Mouse (Mus musculus) gastrocnemius, postnatal 25 days (tissue): ENCODE data around the gene Dusp15. TPM values are rescaled to one million over a fixed set of nuclear protein-coding genes. Genes with fewer than 3 reads are reported as not detected.

Experiments
- DNase-seq: peaks from one replicate; pipeline ENCODE4 v3.0.0; 2022
- long read RNA-seq, 2 experiments: library from polyadenylated mRNA; stranded (forward); transcript quantifications; one replicate each; pipeline ENCODE4 v2.0.0; 2021
- total RNA-seq, 2 experiments: library from RNA; stranded (reverse); gene quantifications; 1 replicate in 1 of 2; 2 replicates in 1 of 2; pipeline ENCODE4 v1.2.3; 2021

Dusp15 gene
- 1 to 10 TPM; 1.1 to 1.5 TPM for total RNA-seq
- long read RNA-seq, experiment 1, result 0 reads
- long read RNA-seq, experiment 2, partial matches to known transcripts, result 1 of 1 reads
- long read RNA-seq, experiment 2, other reads (novel, unspliced or antisense), result 0 of 1 reads

DNA sequence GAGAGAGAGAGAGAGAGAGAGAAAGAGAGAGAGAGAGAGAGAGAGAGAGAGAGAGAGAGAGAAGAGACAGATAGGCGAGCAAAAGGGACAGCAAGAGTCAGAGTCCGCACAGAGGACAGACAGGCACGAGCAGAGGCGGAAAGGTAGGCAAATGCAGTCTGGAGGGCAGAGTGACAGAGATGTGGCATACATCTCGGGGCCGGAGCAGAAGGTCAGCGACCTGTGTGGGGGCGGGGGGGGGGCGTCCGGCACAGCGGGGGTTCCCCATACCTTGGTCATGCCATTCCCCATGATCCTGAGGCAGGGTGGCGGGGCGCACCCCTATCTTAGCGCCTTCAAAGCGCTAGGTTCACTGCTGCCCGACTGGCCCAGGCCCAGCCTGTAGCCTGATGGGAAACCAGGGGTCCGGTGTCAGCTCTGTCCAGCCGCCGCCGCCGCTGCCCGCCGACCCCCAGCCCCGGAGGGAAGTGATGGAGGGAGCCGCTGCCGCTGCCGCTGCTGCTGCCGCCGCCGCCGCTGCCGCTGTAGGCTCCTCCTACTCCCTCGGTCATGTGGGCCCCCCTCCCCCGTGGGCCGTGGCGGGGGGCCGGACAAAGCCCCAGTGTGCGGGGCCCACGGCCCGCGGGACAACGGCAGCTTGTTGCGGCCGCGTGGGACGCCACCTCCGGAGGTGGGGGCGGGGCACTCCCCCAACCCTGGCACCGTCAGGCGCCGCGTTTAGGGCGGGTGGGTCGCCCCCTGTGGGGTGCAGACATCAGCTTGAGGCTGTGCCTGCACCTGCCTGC lies at the start of gene Dusp15:
Gene Dusp15 (minus strand): TSS at position 634 of the 785 bp plus-strand sequence.
- DNase-seq, result no peak

DNA sequence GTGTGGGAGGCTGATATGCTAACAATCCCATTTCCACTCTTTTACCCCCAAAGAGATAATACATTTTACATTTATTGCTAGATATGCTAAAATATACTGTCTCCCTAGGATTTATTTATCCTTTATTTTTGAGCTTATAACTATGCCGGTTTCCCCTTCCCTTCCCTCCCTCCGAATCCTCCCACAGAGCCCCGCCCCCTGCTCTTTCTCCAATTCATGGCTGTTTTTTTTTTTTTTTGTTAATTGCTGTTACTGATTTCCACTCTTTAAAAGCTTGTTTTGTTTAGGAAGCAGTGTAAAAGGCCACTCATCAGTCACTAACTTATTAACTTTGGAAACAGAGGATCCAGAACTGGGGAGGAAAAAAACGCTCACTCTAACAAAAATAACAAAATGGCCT lies 45.5 kb upstream of the Dusp15 start:
- DNase-seq, result no peak

DNA sequence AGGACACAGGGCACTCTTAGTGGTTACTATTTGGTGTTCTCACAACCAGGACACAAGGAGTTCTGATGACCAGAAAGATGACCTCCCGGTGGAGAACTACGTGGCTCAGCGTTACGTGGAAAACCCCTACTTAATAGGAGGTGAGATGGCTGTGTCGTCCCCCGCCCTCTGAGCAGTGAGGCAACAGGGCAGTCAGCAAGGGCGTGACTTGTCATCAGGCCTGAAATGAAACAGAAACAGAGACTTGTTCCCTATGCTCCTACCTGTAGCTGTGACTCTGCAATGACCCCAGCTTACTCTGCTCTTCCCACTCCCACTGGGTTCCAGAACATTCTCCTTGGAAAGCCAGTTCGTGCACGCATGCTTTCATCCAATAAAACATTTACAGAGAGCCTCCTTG lies 40.0 kb upstream of the Dusp15 start:
- DNase-seq, result no peak

DNA sequence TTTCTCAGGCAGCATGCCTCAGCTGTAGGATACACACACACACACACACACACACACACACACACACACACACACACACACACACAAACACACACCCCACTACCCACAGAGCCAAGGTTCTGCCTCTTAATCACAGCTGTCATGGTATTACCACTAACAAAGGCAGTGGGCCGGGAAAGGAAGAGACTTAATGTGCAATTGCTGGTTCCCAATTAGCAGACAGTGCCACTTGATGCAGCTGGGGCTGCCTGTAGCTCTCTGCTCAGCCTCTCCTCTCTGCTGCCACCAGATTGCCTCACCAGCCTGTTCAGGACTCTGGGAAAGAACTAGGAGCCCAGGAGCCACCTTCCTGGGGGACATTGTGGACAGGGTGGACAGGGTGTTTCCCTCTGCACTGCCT lies 34.1 kb upstream of the Dusp15 start:
- no peak for DNase-seq

DNA sequence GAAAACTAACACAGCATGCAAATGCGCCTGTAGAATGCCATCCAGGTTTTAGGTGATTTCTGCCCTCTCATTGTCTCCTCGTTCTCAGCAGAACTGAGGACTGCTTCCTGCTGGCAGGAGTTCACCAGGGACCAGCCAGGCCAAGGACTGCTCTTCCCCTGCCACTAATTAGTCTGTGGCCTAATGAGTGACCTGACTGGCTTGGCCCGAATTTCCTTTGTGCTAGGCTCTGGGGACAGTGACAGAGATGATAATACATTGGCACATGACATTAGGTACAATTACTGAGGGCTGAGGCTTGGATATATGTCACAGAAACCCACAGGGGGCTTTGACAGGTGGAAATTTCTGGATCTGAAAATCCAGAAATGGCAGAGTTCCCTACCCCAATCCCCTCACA lies 25.5 kb upstream of the Dusp15 start:
- no peak for DNase-seq

DNA sequence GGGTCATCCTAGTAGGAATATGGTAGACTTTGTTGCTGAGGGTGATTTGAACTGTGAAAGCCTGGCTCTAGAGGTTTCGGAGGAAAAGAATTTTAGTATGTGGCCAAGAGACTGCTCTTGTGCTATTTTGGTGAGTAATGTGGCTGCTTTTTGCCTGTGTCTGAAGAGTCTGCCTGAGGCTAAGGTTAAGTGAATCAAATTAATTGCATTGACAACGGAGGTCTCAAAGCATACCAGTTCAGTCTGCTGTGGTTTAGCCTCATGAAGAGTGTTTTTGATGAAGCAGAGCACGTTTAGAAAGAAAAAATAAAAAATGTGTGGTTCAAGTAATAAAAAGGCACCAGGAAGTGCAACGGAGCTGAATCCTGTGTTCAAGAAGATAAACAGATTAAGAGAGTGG lies 14.1 kb upstream of the Dusp15 start:
- DNase-seq, result no peak

DNA sequence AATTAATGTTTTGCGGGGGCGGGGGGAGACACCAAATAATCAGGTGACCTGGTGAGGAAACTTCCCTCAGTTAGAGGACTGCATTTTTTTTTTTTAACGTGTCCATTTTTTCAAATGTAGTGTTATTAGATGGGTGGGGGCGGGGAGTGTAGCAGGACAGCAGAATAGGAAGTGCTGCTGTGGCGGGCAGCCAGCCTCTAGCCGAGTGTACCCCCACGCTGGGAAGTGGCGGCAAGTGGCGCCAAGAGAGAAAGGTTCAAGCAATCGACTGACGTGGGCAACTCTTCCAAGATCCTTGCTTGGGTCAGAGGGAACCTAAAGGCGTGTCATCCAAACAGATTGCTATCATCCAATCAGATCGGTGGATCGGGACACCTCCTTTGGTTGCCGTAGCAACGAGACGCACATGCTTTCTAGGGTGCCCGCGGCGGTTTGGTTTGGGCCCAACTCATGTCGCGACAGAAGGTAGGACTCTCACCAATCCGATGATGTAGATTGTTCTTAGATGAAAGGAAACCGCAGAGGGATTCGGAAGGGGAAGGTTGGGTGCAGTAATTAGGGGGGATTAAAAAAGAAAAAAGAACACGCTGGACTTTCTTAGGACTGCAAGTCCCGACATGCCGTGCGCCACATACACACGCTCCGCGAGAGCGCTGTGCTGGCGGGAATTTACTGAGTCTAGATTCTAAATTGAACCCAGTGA lies 10.7 kb upstream of the Dusp15 start, which contains the start of gene Ttll9:
Gene Ttll9 (plus strand): TSS at position 395 of the 703 bp plus-strand sequence.
- peak; percentile 56 for DNase-seq

DNA sequence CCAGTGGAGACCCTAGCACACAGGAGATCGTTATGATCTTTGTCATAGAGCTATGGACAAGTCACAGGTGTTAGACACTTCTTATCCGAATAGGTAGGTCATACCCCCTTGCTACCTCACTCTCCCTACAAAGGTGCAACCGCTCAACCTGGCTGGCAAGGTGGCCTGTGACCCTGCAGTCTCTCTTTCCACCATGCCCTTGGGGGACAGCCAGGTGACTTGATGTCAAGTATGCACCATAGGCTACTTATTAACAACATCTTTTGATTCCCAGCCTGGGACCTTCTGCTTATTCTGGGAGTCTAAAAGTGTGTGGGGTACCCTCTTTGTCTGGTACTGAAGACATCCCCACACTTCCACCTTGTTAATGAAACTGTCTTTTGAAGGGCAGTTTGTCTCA lies 6.6 kb upstream of the Dusp15 start:
- DNase-seq, result no peak

DNA sequence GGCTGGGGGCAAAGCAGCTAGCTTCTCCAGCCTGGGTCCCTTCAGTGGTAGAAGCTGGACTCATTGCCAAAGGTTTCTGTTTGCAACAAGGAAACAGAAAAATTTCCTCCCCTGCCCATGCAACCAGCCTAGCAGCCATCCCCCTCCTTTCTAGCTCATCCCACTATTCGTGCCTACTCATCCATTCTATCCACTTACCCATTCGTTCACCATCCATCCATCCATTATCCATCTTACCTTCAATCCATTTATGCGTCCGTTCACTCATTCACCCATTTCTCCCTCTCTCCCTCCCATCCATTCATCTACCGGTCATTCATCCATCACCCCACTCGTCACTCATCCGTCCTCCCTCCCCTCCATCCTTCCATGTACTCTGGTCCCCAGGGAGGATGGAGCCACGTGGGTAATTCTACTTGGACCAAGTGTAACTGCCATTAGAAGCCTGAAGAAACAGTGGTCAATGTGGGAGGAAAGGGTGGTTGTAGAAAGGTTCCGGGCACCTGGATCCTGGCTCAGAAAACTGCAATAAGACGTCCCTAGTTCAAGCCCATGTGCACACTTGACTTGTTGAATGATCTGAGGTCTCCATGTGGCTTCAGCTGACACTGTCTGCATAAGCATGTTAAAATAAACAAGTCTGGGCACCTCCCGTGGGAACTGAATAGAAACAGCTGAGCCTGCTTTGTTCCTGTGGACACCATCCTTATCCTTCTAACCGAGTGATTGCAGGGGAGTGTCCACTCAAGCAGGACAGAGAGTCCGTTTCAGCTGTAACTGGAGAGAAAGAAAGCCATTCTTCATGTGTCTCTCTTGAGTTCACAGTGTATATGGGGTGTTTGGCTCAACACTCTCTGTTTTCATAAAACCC lies 587 bp upstream of the Dusp15 start:
- no peak for DNase-seq

DNA sequence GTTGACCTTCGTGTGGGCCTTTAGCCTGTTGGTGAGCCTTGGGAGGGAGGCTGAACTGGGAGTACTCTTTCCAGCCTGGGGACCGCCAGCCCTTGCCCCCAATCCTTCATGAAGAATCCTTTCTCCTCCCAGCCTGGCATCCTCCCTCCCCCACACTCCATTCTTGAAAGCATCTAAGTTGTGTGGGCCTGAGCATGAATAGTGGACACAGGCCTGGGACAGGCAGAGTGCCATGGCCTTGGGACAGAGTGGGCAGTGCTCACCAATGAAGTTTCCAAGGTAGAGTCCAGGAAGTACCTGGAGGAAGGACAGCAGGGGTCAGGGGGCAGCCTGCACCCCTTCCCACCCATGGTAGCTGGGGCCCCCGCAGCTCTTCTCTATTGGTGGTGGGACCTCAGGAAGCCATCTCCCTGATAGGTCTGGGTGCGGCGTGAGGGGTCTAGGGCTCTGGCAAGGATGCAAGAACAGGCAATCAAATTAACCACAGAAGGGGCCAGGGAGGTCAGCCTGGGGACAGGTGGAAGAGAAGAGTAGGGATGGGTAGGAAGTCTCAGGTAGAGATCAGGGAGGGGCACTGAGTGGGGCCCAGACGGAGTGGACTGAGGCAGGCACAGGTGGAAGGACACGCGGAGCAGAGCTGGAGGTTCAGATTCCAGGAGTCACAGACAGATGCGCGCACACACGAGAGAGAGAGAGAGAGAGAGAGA lies 987 bp downstream of the Dusp15 start:
- no peak for DNase-seq

DNA sequence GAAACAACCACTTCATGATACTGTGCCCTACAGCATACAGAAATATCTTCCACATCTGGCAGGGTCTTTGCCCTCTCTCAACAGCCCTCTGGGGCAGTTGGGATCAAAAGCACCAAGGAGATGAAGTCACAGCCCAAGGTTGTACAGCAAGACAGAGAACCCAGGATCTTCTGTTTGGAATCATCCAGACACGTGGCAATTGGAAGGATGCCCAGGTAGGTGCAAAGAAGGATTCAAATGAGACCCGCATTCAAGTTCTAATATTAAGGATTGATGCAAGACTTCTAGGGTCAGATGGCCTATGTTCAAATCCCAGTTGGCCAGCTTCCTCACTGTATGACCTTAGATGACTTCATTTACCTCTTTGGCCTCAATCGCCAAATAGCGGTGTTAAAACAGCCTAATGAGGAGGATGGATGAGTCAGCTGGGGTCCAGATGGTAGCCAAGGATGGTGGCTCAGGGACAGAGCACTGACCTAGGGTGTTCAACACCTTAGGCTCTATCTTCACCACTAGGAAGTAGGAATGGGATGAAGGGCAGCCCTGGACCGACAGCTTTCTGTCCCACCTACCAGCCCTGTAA lies 3.0 kb downstream of the Dusp15 start:
- no peak for DNase-seq

DNA sequence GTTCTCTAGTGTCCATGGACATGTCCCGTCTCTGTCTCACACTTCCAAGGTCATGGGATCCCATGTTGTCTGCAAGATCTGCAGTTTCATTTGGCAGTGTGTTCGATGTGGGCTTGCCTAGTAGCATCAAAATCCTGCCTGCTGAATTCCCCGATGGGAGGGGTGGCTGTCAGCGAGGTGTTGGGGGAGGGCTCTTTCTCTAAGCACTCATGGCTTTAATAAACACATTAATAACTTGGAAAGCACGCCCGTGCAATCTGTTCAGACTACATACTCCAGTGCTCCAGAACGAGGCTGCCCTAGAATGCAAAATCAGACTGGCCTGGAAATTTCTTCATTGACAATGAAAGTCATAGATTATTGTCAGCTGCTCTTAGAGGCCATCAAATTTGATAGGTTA lies 4.4 kb downstream of the Dusp15 start:
- DNase-seq, result no peak

DNA sequence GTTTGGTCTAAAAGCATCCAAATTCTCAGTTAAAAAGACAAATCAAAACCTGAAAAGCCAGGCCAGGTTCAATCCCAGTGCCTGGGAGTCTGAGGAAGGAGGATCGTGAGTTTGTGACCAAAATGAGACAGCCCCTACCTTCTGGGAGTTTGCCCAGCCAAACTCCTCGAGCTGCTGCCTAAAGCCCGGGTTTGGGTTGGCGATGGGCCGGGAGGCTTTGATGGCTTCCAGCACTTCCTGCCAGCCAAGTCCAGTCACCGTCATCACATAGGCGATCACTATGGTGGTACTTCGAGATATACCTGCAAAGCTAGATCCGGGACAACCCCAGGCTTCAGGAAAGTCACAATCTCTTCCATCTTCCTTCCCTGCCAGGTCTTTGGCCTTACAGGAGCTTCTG lies 7.5 kb downstream of the Dusp15 start:
- DNase-seq, result no peak

DNA sequence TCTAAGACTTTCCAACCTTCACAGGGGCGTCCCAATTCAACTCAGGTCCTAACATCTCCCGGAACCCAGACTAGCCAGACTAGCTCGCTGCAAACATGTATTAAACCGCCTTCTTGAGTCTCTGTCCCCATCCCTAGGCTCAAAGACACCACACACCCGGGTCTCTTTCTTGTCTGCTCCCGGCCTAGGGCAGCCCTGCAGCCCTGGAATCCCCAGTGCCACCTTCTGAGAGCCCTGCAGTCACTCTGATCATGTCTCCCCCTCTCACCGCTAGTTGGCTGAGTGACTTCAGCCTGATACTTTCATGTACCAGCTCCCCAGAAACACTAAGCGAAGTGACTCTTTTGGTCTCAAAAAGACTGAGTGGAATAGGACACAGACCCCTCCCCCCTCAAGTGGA lies 7.9 kb downstream of the Dusp15 start:
- DNase-seq, result no peak

DNA sequence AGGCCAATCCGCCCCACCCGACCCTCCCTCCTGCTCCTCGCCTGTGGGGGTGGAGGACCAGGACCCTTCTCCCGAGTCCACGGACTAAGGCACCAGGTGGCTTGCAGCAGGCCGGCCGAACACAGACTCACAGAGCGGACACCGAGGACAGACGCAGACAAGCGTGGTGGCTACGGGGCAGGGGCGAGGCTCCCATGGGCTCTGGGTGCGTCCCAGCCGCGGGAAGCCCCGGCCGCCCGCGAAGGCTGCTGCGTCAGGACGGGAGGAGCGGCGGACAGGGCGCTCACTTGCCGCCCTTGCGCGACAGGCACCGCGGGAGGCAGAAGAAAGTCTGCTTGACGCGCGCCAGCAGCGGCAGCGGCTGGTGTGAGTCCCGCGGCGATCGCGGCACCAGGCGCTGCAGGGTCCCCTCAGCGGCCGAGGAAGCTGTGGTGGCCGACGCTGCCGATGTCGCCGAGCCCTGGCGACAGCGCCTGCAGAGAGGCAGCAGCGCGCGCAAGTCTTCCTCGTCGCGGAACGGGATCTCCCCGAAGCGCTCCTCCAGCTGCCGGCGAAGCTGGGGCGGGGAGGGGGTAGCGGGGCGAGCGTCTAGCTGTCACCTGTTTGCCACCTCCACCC lies 8.5 kb downstream of the Dusp15 start:
- no peak for DNase-seq

DNA sequence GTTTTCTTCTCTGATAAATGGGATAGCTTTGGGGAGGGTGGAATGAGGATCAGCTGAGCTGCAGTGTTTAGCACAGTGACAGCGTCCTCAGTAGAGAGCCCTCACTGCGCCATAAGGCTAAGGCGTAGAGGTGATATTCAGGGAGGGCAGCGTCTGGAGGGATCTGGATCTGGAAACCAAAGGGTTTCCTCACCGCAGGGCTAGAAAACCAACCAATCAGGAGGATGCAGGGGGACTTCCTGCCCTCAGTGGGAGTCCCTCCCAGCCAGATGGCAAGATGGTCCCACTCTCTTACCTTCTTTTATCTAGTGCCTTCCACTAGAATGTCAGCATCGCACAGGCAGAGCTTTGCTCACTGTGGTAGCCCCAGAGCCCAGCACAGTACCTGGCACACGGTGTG lies 9.7 kb downstream of the Dusp15 start:
- DNase-seq, result no peak

DNA sequence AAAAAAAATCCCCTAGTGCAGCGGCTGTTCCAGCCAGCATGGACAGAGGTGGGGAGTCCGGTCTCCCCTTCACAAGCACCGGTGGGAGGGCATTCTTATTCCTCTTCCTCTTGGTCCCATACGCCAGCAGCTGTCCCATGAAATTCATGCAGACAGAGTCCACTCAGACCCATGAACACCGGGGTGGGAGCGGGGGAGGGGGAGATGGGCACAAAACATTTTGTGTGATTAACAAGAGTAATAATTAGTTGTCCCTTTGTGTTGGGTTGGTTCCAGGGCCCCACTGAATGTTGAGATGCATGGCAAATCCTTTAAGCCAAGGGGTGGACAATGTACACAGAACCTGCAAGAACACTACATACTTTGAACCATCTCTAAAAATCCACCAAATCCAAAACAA lies 10.4 kb downstream of the Dusp15 start:
- no peak for DNase-seq

DNA sequence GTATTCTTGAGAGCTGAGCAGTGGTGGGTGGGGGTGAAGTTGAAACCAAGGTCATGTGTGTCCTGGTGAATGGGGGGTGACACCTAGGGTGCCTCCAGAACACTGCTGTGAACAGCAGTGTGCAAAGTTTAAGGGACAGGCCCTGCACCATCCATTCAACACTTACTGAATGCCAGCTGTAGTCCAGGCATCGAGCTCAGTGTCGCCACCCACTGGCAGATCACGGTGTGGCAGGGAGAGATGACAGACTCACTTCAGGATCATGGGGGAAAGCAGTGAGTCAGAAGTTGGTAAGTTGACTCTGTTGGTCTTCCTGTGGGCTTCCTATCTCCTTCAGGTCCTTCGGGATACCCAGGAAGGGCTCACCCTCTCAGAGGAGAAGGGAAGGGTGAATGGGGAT lies 11.7 kb downstream of the Dusp15 start:
- no peak for DNase-seq

DNA sequence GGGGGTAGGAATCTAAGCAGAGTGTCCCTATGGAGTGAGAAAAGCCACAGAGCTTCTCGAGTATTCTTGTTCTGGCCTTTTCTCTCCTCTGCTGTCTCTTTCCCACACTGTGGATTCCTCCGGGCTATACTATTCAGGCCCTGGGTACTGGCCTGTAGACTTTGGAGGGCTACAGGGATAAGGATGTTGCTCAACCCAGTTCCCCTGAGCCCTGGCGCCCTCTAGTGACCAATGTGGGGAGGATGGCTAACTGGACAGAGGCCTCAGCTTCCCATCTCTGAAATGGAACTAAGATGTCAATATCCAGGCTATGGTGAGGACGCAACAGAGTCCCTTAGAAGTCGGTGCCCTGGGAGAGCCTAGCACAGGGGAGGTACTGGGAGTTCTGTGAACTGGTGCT lies 17.9 kb downstream of the Dusp15 start:
- peak; percentile 64 for DNase-seq

DNA sequence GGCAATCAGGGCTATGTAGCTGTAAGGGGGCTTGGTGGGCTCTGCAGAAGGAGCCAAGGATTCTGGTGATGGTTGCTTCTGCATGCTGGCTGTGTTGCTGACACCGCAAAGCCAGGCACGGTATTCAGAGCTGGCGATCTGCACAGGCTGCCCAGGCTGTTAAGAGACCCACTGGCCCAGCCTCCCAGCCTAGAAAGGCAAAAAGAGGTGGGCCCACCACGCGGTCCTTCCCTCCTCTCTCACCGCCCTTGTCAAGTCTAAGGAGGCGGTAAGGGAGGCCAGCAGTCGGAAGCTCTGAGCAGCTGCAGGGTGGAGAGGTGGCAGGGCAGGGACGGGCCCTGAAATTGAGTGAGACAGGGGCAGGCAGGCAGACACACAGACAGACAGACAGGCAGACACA lies 18.4 kb downstream of the Dusp15 start, which contains the start of gene Foxs1:
Gene Foxs1 (minus strand): TSS at position 161 of the 400 bp plus-strand sequence.
- DNase-seq, result peak; percentile 70
